Mouse (Mus musculus) cortical plate, adult 2 months (tissue): ENCODE data around the gene Smoc1.

ENCODE experiments used
- CTCF ChIP-seq: fragments of 200-500 bp; IDR thresholded peaks from 2 replicates; pipeline ENCODE4 v1.5.1; 2011; ENCODE audit warnings: mild to moderate bottlenecking, control low read depth, low read length; ENCODE audit not compliant: insufficient read depth; ENCODE audit errors: extremely low read depth
- POLR2A ChIP-seq: fragments of 200-500 bp; IDR thresholded peaks from 2 replicates; pipeline ENCODE4 v1.6.1; 2011; ENCODE audit warnings: mild to moderate bottlenecking, low read length, control low read depth; ENCODE audit not compliant: insufficient read depth; ENCODE audit errors: extremely low read depth

DNA sequence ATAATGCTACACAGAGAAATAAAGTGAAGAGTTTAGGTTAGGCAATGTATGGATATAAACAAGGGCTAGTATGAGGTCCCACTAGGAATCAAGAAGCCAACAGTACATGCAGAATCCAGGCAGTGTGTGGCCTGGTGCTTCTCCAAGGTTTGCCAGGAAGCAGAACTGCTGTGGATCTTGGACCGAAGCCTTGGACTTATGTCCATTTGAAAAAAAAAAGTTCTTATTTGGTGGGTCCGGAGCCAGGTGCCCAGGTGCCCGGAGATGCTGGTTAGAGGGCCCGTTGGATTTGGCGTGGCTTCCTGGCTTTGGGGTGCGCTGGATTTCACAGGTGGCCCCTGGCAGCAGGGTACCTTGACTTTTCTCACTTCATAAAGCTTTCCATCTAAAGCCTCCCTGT lies 121.3 kb downstream of the Smoc1 start:
- no peak for TF ChIP-seq CTCF
- no peak for TF ChIP-seq POLR2A
